Mouse (Mus musculus) skeletal muscle tissue, adult 2 months (tissue): ENCODE data around the gene Prx.

Experiments used
- DNase-seq: peaks from one replicate; pipeline ENCODE4 v3.0.0-alpha.2; 2012; ENCODE audit warnings: low read depth, low spot score

Prx gene

DNA sequence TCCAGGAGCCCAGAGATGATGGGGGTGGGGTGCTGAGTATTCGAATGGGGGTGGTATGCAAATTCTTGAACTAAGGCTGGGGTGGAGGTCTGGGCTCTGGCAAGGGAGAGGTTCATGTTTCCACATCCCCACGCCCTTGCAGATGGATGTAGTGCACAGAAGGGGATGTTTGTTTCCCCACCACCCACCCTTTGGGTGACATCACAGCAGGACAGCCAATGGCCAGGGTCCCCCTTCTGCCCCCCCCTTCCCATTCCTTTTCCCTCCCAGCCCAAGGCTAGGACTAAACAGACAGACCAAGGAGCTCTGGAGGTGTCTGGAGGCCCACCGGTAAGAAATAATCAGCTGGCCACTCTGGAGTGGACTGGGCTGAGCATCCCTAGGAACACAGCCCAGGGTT lies at the start of gene Prx:
Gene Prx (plus strand): TSS at position 289 of the 400 bp plus-strand sequence.
- DNase-seq = no peak

DNA sequence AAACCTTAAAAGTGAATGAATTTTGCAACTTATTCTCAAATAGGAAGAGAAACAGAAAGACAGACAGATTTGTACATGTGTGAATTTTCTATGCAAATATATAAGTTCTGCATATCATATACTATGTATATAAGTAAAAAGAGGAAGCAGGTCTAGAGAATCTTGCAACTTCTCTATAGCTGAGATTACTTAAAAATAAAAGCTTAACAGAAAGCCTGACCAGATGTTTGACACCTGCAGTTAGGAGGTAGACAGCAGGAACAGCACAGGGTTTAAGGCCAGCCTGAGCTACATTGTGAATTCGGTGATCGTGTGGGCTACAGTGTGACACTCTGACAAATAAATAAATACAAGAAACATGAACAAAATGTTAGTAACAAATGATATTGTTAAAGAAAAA lies 47.8 kb upstream of the Prx start:
- no peak for DNase-seq

DNA sequence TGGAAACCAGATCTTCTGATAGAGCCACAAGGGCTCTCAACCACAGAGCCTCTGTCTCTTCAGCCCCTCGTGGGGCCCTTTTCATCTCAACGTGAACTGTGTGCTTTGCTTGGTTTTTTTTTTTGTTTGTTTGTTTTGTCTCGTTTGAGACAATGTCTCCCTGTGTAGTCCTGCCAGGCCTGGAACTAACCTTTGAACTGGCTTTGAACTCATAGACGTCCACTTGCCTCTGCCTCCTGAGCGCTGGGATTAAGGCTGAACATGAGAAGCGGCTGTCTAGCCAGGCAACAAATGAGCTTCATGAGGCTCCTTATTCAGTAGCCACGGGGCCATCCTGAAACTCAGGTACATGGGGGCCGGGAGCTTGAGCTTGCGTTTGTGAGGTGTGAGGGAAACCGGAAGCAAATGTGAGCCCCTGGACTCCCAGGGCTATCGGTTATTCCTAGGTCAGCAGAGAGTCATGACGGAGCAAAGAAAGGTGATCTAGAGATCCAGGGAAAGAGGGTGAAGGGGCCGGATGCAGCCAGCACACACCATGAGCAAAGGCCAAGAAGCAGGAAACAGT lies 46.8 kb upstream of the Prx start:
- DNase-seq = no peak

DNA sequence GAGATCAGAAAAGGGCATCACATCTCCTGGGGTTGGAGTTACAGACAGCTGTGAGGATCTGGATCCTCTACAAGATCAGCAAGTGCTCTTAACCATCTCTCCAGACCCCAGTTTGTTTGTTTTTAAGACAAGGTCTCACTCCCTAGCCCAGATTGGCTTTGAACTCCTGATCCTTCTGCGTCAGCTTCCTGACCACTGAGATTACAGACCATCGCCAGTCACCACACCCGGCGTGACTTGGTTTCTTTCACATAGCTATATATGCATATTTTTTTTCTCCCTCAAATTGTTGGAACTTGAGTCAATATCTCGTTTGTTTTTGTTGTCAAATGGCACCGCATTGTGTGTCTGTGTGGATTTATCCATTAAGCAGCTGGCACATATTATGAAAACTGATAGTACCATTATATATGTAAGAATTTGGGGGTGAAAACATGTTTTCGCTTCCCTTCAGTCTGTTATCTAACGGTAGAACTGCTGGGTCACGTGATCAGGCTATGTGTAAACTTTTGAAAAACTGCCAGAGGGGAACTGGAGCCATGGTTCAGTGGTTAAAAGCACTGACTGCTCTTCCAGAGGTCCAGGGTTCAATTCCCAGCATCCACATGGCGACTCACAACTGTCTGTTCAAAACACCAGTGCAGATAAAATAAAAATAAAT lies 44.5 kb upstream of the Prx start:
- DNase-seq = no peak

DNA sequence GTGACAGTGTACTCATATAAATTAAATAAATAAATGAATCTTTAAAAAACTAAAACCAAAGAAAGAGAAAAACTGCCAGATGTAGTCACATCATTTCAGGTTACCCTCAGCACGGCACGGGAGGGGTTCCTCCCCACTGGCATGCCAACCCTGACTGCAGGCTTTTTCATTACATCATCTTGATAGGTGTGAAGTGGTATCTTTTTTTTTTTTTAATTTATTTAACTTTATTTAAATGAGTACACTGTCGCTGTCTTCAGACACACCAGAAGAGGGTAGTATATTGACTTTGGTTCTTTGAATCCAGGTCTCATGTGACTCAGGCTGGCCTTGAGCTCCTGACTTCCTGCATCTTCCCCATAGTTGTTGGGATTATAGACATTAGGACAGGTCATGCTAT lies 43.9 kb upstream of the Prx start:
- no peak for DNase-seq

DNA sequence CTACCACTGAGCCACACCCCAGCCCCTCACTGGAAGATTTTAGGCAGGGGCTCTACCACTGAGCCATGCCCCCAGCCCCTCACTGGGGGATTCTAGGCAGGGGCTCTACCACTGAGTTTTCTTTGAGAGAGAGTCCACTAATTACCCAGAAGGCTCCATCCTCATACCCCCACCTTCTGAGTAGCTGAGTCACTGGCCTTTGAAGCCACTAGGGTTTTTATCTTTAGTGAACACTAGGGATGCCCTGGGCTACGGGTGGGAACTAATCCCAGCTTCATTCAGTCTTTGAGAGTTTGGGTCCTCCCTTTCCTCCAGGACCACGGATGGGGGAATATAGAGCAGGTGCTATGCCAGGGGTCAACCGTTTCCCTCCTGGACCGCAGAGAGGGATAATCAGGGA lies 40.5 kb upstream of the Prx start:
- DNase-seq = no peak

DNA sequence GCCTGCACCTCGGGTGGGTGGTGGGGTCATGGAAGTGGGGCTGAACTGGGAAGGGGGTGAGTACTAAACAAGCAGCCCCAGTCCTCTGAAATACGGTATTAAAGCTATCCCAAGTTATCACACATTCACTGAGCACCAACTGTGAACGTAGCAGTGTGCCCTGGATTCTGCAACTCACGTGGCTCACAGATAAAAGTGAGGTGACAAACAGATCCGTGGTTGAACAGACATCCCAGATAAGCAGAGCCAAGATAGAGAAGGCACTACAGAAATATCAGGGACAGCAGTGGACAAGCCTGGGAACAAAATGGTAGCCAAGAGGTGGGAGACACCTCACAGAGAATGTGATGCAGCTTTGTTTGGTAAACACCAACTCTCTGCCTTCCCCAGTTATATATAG lies 39.5 kb upstream of the Prx start:
- no peak for DNase-seq

DNA sequence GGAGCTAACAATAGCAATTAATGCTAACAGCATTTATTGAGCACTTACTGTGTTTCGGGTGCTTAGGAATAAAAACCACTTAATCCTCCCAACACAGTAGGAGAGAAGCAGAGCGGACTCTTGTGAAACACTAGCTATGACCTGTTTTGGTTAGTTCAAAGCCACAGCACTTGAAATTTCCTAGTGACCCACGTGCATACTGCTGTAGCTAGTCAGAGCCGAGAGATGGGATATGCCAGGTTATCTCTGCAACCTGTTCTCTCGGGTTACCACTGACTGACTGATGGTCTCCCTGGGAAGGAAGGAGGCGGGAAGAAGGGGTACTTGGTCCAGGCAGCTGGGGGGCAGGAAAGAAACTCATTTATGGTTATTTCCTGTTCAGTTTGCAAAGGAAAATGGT lies 38.6 kb upstream of the Prx start:
- DNase-seq = no peak

DNA sequence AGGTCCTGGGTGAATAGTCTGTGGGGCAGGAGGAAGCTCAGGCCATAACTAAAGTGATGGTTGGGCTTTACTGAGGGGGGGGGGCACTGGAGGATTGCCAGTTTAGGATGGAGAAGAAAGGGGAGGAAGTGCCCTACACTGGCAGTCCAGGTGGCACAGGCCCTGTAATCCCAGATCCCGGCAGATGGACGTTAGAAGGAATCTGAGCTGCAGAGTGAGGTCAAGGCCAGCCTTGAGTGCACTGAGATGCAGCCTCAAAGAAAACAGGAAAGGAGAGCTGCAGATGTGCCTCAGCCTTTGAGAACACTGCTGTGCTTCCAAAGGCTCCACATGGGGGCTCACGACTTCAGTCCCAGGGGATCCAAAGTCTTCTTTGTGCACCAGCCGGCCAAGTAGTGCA lies 31.5 kb upstream of the Prx start:
- DNase-seq = no peak

DNA sequence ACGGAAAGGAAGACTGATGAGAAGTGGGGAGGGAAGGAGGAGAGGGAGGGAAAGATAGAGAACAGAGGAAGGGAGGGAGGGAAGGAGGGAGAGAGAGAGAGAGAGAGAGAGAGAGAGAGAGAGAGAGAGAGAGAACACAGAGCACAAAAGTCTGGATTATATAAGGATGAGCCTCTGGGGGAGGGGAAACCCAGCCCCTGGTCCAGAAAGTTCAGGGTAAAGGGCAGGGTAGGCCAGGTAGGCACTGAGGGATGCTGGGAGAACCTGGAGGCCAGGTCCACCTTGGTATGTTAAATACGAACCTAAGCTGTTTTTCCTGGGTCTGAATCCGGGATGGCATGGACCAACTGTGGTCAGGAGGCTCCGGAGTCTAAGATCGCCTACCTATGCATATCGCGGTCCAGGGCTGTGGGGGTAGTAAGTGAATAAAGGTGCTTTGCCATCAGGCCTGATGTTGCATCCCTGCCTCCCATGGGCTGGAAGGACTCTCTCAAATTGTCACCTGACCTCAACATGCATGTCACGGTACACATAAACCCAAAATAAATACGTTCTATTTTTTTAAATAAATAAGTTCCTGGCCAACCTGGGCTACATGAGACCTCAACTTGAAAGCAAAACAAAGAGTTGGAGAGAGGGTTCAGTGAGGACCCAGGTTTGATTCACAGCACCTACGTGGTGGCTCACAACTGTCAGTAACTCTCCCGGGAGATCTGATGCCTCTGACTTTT lies 27.6 kb upstream of the Prx start:
- no peak for DNase-seq

DNA sequence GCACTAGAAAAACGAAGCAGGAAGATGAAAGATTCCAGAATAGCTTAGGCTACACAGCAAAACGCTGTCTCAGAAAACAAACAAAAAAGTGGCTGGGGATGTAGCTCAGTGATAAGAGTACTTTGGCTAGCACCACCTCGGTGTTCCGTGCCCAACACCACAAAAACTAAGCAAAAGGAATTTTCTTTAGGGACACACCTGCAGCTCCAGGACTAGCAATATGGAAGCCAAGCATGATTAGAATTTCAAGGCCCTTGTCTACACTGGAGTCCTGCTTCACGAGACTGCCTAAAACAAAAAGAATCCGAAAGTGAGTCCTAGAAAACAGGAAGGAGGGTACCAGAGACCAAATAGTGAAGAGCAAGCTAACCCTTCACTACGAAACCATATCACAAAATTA lies 26.5 kb upstream of the Prx start:
- DNase-seq = no peak

DNA sequence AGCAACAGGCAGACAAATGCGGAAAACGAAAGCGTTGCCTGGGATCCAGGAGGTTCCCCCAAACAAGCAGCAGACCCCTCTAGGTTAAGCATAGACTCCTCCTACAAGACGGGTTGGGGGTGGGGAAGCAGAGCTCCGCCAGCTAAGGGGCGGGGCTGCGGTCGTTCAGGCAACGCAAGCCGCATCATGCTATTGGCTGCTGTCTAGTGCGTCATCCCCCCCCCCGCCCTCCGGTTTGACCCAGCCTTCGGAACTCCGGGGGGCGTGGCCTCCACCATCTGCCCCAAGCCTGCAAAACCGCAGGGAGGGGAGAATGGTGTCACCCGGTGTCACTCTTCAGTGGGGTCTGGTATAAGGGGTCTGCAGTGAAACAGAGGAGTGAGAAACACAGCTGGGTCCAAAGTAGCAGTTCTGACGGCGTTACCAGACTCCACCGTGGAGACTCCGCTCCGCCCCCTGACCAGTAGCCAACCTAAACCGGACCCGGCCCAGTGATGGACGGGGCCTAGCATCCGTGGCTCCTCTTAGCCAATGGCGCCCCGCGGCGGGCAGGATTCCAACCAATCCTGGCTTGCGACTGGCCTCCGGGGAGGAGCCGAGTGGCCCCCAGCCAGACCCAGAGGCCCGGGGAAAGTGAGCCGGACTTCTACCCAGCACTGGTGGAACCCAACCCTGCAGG lies 25.8 kb upstream of the Prx start, which contains the start of gene Sertad3:
Gene Sertad3 (plus strand): TSS at position 613 of the 679 bp plus-strand sequence.
- peak; percentile 99 for DNase-seq

DNA sequence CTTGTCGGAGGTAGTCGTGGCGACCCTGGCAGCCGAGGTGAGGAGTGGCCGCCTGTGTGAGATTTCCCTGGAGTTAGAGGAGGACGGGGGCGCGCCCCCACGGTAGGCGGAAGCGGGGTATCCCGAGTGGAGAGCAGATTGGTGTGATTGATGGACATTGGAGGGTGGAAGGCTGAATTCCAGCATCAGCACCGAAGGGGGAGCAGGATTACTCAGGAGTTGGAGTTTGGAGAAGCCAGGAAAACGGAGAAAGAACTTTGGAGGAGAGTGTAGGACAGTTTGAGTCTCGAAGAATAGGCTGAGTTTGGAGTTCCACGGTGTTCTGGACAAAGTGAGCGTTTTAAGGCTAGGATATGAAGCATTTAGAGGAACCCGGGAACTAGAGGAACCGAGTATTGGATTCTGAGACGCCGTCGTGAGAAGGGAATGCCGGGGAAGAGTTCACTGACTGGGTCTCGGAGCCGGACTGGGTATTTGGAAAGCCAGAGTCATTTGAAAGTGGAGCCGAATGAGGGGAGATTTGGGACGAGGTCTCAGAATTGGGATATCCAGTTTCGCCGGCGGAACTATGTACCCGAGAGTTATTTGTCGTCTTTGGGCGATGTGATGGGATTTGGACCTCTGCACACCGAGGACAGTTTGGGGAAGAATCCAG lies 25.2 kb upstream of the Prx start:
- DNase-seq = no peak

DNA sequence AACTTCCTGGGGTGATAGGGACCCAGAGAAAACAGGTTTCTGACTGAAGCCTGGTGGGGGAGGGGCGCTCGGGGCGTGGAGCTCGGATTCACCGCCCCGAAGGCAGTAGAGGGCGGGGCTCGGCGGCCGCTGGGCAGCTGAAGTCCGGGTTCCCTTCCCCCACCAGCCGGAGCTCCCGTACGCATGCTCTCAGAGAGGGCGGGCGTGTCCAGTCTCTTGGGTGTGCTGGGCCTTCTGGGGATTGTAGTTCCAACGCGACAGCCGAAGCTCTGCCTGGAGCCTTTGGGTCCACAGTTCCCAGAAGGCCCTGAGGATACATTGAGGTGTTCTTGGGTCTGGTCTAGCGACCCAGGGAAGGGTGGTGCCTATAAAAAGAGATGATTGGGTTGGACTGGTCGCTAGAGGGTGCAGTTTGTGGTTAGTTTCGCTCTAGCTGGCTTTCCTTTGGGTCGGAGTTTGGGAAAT lies 24.6 kb upstream of the Prx start:
- DNase-seq = peak; percentile 99

DNA sequence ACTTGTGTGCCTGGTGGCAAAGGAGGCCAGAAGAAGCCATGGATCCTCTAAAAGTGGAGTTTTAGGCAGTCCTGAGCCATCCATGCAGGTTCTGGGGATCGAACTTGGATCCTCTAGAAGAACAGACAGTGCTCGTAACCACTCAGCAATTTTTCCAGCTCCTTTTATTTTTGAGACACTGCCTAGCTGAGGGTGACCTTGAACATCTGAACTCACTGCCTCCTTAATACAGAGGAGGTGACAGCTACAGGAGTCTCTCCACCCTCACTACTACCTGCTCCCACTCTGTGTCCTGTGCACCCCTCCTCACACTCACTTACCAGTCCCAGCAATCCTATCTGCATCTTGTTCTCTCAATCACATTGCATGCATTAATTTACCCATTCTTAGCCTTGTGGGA lies 23.5 kb upstream of the Prx start:
- no peak for DNase-seq

DNA sequence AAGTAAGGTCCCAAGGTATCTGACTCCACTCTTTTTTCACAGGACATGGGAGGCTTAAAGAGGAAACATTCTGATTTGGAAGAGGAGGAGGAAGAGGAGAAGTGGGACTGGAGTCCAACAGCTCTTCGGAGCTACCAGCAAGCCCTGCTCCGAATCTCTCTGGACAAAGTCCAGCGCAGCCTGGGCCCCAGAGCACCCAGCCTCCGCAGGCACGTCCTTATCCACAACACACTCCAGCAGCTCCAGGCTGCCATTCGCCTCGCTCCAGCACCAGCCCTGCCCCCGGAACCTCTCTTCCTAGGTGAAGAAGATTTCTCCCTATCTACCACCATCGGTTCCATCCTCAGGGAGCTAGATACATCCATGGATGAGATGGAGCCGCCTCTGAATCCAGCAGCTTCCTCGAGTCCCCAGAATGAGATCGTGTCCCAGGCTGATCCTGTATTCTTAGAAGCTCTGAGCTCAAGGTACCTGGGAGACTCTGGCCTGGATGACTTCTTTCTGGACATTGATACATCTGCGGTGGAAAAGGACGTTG lies 23.0 kb upstream of the Prx start:
- no peak for DNase-seq

DNA sequence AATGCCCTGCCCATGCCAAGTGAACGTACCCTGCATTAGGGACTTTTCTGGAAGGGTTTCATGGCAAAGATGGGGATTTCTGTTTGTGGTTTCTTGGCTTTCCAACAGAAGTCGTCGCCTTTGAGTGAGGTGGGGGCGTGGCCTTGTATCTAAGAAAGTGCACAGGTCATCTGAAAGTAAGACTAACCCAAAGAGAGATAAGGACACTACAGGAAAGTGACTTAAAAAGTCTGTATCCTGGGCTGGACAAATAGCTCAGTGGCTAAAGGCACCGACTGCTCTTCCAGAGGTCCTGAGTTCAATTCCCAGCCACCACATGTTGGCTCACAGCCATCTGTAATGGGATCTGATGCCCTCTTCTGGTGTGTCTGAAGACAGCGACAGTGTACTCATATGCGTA lies 20.6 kb upstream of the Prx start:
- DNase-seq = no peak

DNA sequence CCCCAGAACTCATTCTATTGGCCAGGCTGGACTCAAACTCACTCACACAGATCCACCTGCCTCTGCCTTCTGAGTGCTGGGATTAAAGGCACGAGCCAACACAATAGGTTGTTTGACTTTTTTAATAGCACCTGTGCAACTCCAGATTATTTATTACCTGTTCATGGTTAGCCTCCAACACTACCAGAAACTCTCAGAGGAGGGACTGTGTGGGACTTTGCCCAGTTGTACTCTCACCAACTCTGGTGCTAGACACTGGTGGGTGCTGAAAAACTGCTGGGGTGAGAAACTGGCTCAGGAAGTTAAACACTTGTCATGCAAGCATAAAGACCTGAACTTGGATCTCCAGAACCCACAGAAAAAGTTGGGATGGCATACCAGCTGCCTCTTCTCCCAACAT lies 19.4 kb upstream of the Prx start:
- DNase-seq = no peak

DNA sequence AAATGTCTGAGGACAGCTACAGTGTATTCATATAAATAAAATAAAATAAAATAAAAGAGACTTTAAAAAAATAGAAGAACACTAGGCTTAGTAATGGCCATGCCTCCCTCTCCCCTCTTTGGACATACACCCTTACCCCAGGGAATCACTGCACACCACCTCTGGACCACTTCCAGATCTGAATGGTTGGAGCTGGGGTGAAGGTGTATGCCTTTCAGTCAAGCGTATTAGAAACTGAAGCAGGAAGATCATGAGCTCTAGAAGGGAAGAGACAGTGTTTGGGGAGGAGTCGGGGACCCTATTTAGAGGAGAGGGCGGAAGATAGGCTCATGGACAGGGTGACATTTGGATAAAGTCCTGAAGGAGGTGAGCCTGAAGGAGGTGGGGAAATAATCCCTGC lies 18.6 kb upstream of the Prx start:
- no peak for DNase-seq

DNA sequence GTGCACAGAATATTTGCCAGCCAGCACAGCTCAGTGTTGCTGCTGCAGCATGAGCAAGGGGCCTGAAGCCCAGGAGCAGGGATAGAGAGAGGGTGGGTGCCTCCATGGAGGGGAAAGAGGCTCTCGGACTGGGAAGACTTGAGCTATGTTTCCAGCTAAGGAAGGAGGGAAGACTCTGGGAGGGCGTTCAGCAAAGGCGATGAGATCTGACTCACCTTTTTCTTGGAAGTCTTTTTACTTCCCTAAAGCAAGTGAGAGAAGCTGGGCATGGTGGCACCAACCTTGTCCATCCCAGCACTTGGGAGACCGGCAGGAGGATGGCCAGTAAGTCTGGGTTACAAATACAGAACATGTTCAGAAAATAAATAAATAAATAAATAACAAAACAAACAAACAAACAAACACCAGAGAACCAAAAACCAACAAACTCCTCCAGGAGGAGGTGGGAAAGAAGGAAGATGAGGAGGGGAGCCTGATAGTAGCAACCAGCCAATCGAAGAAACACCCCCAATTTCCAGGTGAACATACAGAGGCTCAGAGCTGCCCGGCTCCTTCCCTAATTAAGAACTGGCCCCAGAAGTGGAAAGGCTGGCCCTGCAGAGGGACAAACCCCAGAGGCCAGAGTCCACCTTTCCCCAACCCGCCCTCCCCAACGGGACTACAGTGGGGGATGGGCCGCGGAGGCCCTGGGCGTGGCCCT lies 18.0 kb upstream of the Prx start:
- no peak for DNase-seq

DNA sequence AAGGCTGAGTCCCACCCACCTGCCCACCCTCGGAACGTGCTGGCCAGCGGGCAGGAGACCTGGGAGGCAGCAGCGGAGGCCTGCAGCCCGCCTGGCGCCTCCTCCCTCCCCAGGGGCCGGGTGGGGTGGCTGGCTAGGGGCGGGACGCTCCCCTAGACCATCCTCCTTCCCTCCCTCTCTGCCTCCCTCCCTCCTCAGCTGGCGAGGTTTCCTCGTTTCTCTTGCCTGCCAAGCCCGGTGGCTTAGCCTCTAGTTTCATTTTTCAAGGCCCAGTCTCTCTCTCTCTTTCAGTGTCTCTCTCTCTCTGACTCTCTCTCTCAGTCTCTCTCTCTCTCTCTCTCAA lies 17.5 kb upstream of the Prx start:
- peak; percentile 95 for DNase-seq
